Mouse (Mus musculus): Measurements from ENCODE around the gene Dapl1. TPM values are rescaled to one million over a fixed set of nuclear protein-coding genes. Genes with fewer than 3 reads are reported as not detected.

Dapl1 gene
- polyA plus RNA-seq, 1 experiment from 2014 or later = 0.53 TPM

GRCm38 (mm10) chr2:59448516-59448915, 35.9 kb upstream of the Dapl1 start:
- Histone ChIP-seq H3K9me3 (ENCODE audit: control insufficient read depth, low read length) (no peaks in the 10 kb centered on the region), H3K27ac (ENCODE audit: low read depth, low read length) (no peak overlapping the region), H3K27me3 (replicated peaks; ENCODE audit: control insufficient read depth, insufficient read depth, low read length) (no peaks in the 10 kb centered on the region), H3K4me1 (replicated peaks; ENCODE audit: control insufficient read depth, insufficient read depth, low read length) (no peaks in the 10 kb centered on the region), H3K36me3 (ENCODE audit: control insufficient read depth, insufficient read depth, low read length) (no peaks in the 10 kb centered on the region), H3K4me3 (ENCODE audit: low read depth, low read length) (no peak overlapping the region), H3K4me2 (no peak overlapping the region), H3K9ac (ENCODE audit: low read depth, low read length) (no peak overlapping the region)
- no peak for DNase-seq (ENCODE audit: low spot score)
- WGBS = 89% methylated on average over 3 of the region's 3 CpGs
- ATAC-seq (replicated peaks; ENCODE audit: low FRiP score) = no peak

- no peaks in the 10 kb centered on the region for H3K4me1 ChIP-seq (replicated peaks; ENCODE audit: control insufficient read depth, insufficient read depth, low read length)
Measured at GRCm38 (mm10) chr2:59448921-59449320, 35.5 kb upstream of the Dapl1 start.

GRCm38 (mm10) chr2:59451675-59452074, 32.8 kb upstream of the Dapl1 start:
- Histone ChIP-seq H3K9me3 (ENCODE audit: control insufficient read depth, low read length) (no peaks in the 10 kb centered on the region), H3K4me2 (no peak overlapping the region), H3K27ac (ENCODE audit: low read depth, low read length) (no peak overlapping the region), H3K27me3 (replicated peaks; ENCODE audit: control insufficient read depth, insufficient read depth, low read length) (no peaks in the 10 kb centered on the region), H3K36me3 (ENCODE audit: control insufficient read depth, insufficient read depth, low read length) (no peaks in the 10 kb centered on the region), H3K4me3 (ENCODE audit: low read depth, low read length) (no peak overlapping the region), H3K4me1 (replicated peaks; ENCODE audit: control insufficient read depth, insufficient read depth, low read length) (no peaks in the 10 kb centered on the region), H3K9ac (ENCODE audit: low read depth, low read length) (no peak overlapping the region)
- no peak for ATAC-seq (replicated peaks; ENCODE audit: low FRiP score)
- 71% methylated on average over 2 of the region's 2 CpGs for WGBS
- DNase-seq (ENCODE audit: low spot score) = no peak

More at GRCm38 (mm10) chr2:59448921-59449320, 35.5 kb upstream of the Dapl1 start:
- no peaks in the 10 kb centered on the region for H3K9me3 ChIP-seq (ENCODE audit: control insufficient read depth, low read length)
- no peak overlapping the region for H3K4me3 ChIP-seq (ENCODE audit: low read depth, low read length)
- no peak overlapping the region for H3K9ac ChIP-seq (ENCODE audit: low read depth, low read length)
- H3K27ac ChIP-seq (ENCODE audit: low read depth, low read length) = no peak overlapping the region
- DNase-seq (ENCODE audit: low spot score) (no peak), ATAC-seq (replicated peaks; ENCODE audit: low FRiP score) (no peak)
- H3K36me3 ChIP-seq (ENCODE audit: control insufficient read depth, insufficient read depth, low read length) = no peaks in the 10 kb centered on the region
- WGBS = 55% methylated on average over 4 of the region's 4 CpGs
- H3K27me3 ChIP-seq (replicated peaks; ENCODE audit: control insufficient read depth, insufficient read depth, low read length) = no peaks in the 10 kb centered on the region
- H3K4me2 ChIP-seq = no peak overlapping the region

GRCm38 (mm10) chr2:59452102-59452501, 32.4 kb upstream of the Dapl1 start:
- ATAC-seq (replicated peaks; ENCODE audit: low FRiP score) = no peak
- H3K4me2 ChIP-seq = no peak overlapping the region
- no peaks in the 10 kb centered on the region for H3K9me3 ChIP-seq (ENCODE audit: control insufficient read depth, low read length)
- no peak overlapping the region for H3K9ac ChIP-seq (ENCODE audit: low read depth, low read length)
- no peak overlapping the region for H3K27ac ChIP-seq (ENCODE audit: low read depth, low read length)
- DNase-seq (ENCODE audit: low spot score) = no peak
- 84% methylated on average over 3 of the region's 3 CpGs for whole genome bisulfite sequencing
- H3K27me3 ChIP-seq (replicated peaks; ENCODE audit: control insufficient read depth, insufficient read depth, low read length) = no peaks in the 10 kb centered on the region
- no peaks in the 10 kb centered on the region for H3K4me1 ChIP-seq (replicated peaks; ENCODE audit: control insufficient read depth, insufficient read depth, low read length)
- H3K4me3 ChIP-seq (ENCODE audit: low read depth, low read length) = no peak overlapping the region
- no peaks in the 10 kb centered on the region for H3K36me3 ChIP-seq (ENCODE audit: control insufficient read depth, insufficient read depth, low read length)

GRCm38 (mm10) chr2:59462086-59462485, 22.4 kb upstream of the Dapl1 start:
- DNase-seq (ENCODE audit: low spot score) = no peak
- Histone ChIP-seq H3K9ac (ENCODE audit: low read depth, low read length) (no peak overlapping the region), H3K4me3 (ENCODE audit: low read depth, low read length) (no peak overlapping the region), H3K4me2 (no peak overlapping the region), H3K27ac (ENCODE audit: low read depth, low read length) (no peak overlapping the region), H3K9me3 (ENCODE audit: control insufficient read depth, low read length) (no peaks in the 10 kb centered on the region), H3K4me1 (replicated peaks; ENCODE audit: control insufficient read depth, insufficient read depth, low read length) (no peaks in the 10 kb centered on the region), H3K36me3 (ENCODE audit: control insufficient read depth, insufficient read depth, low read length) (no peaks in the 10 kb centered on the region), H3K27me3 (replicated peaks; ENCODE audit: control insufficient read depth, insufficient read depth, low read length) (no peaks in the 10 kb centered on the region)
- 72% methylated on average over 6 of the region's 6 CpGs for WGBS
- ATAC-seq (replicated peaks; ENCODE audit: low FRiP score) = no peak

GRCm38 (mm10) chr2:59463428-59464182, 20.8 kb upstream of the Dapl1 start:
- 77% methylated on average over 12 of the region's 12 CpGs for WGBS
- no peak overlapping the region for H3K9ac ChIP-seq (ENCODE audit: low read depth, low read length)
- no peaks in the 10 kb centered on the region for H3K9me3 ChIP-seq (ENCODE audit: control insufficient read depth, low read length)
- no peak overlapping the region for H3K4me2 ChIP-seq
- no peaks in the 10 kb centered on the region for H3K27me3 ChIP-seq (replicated peaks; ENCODE audit: control insufficient read depth, insufficient read depth, low read length)
- ATAC-seq (replicated peaks; ENCODE audit: low FRiP score) = no peak
- H3K4me3 ChIP-seq (ENCODE audit: low read depth, low read length) = no peak overlapping the region
- no peak for DNase-seq (ENCODE audit: low spot score)
- no peaks in the 10 kb centered on the region for H3K36me3 ChIP-seq (ENCODE audit: control insufficient read depth, insufficient read depth, low read length)
- H3K27ac ChIP-seq (ENCODE audit: low read depth, low read length) = no peak overlapping the region
- H3K4me1 ChIP-seq (replicated peaks; ENCODE audit: control insufficient read depth, insufficient read depth, low read length) = no peaks in the 10 kb centered on the region

GRCm38 (mm10) chr2:59465671-59466070, 18.8 kb upstream of the Dapl1 start:
- Histone ChIP-seq H3K27ac (ENCODE audit: low read depth, low read length) (no peak overlapping the region), H3K4me1 (replicated peaks; ENCODE audit: control insufficient read depth, insufficient read depth, low read length) (no peaks in the 10 kb centered on the region), H3K4me2 (no peak overlapping the region), H3K9ac (ENCODE audit: low read depth, low read length) (no peak overlapping the region), H3K27me3 (replicated peaks; ENCODE audit: control insufficient read depth, insufficient read depth, low read length) (no peaks in the 10 kb centered on the region), H3K4me3 (ENCODE audit: low read depth, low read length) (no peak overlapping the region), H3K9me3 (ENCODE audit: control insufficient read depth, low read length) (no peaks in the 10 kb centered on the region), H3K36me3 (ENCODE audit: control insufficient read depth, insufficient read depth, low read length) (no peaks in the 10 kb centered on the region)
- DNase-seq (ENCODE audit: low spot score) (no peak), ATAC-seq (replicated peaks; ENCODE audit: low FRiP score) (no peak)
- WGBS = 71% methylated on average over 5 of the region's 5 CpGs

- DNase-seq (ENCODE audit: low spot score) (no peak), ATAC-seq (replicated peaks; ENCODE audit: low FRiP score) (no peak)
- peaks cover 5% of the 10 kb centered on the region; the same call in 1 of the 2 replicates for H3K4me1 ChIP-seq (replicated peaks; ENCODE audit: control insufficient read depth, insufficient read depth, low read length)
- no peak overlapping the region for H3K9ac ChIP-seq (ENCODE audit: low read depth, low read length)
- WGBS = 80% methylated on average over 5 of the region's 5 CpGs
- H3K4me2 ChIP-seq = no peak overlapping the region
- H3K36me3 ChIP-seq (ENCODE audit: control insufficient read depth, insufficient read depth, low read length) = no peaks in the 10 kb centered on the region
- no peaks in the 10 kb centered on the region for H3K9me3 ChIP-seq (ENCODE audit: control insufficient read depth, low read length)
- no peaks in the 10 kb centered on the region; the same call in 1 of the 2 replicates for H3K27me3 ChIP-seq (replicated peaks; ENCODE audit: control insufficient read depth, insufficient read depth, low read length)
- H3K27ac ChIP-seq (ENCODE audit: low read depth, low read length) = no peak overlapping the region
- no peak overlapping the region for H3K4me3 ChIP-seq (ENCODE audit: low read depth, low read length)
Measured at GRCm38 (mm10) chr2:59466358-59466757, 18.1 kb upstream of the Dapl1 start.

GRCm38 (mm10) chr2:59467085-59467484, 17.4 kb upstream of the Dapl1 start:
- no peak for ATAC-seq (replicated peaks; ENCODE audit: low FRiP score)
- no peak overlapping the region for H3K4me2 ChIP-seq
- H3K27me3 ChIP-seq (replicated peaks; ENCODE audit: control insufficient read depth, insufficient read depth, low read length) = no peaks in the 10 kb centered on the region; the same call in 1 of the 2 replicates
- DNase-seq (ENCODE audit: low spot score) = no peak
- H3K4me1 ChIP-seq (replicated peaks; ENCODE audit: control insufficient read depth, insufficient read depth, low read length) = peaks cover 5% of the 10 kb centered on the region; the same call in 1 of the 2 replicates
- no peak overlapping the region for H3K9ac ChIP-seq (ENCODE audit: low read depth, low read length)
- no peaks in the 10 kb centered on the region for H3K36me3 ChIP-seq (ENCODE audit: control insufficient read depth, insufficient read depth, low read length)
- no peak overlapping the region for H3K27ac ChIP-seq (ENCODE audit: low read depth, low read length)
- H3K4me3 ChIP-seq (ENCODE audit: low read depth, low read length) = no peak overlapping the region
- 56% methylated on average over 4 of the region's 4 CpGs for WGBS
- no peaks in the 10 kb centered on the region for H3K9me3 ChIP-seq (ENCODE audit: control insufficient read depth, low read length)
